Mouse (Mus musculus) spleen, postnatal 14 days (tissue): ENCODE results near the gene Stfa1.
"Not testable (repeated sequence)": the region's sequence is repeated elsewhere in the genome, so short reads cannot be mapped to it uniquely, and the experiment has no call there.

Experiments
- DNase-seq, 2 experiments: peaks; one replicate each; pipeline ENCODE4 v3.0.0; 2021 to 2022; ENCODE audit warnings: low spot score in 2 of 2

Stfa1 gene

DNA sequence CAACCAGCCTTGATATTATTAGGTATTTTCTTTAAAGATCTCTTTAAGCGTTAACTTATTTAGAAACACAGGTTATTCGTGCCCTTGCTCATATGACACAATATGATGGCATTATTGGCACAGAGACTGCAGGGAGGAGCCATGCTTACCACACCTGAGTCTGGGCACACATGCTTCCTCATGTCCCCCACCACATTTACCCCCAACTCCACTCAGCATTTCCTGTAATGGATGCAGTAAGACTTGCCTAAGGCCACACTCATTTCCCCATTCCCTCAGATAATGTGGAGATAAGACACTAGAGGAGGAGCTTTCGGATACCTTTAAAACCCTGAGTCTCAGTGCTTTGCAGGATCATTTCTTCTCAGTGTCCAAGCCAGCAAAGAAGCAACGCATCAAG lies at the start of gene Stfa1:
TSS of gene Stfa1 (plus strand) at position 156 of the 400 bp plus-strand sequence.
- not testable (repeated sequence) for DNase-seq

DNA sequence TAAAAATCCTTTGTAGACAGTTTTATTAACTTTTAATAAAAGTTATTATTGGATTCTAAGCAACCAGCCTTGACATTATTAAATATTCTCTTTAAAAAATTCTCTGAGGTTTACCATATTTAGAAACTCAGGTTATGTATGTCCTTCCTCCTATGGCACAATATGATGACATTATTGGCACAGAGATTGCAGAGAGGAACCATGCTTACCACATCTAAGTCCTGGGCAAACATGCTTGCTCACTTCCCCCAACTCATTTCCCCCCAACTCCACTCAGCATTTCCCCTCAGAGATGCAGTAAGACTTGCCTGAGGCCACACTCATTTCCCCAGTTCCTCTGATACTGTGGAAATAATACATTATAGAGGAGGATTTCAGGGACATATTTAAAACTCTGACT lies 16.2 kb upstream of the Stfa1 start:
- not testable (repeated sequence) for DNase-seq

DNA sequence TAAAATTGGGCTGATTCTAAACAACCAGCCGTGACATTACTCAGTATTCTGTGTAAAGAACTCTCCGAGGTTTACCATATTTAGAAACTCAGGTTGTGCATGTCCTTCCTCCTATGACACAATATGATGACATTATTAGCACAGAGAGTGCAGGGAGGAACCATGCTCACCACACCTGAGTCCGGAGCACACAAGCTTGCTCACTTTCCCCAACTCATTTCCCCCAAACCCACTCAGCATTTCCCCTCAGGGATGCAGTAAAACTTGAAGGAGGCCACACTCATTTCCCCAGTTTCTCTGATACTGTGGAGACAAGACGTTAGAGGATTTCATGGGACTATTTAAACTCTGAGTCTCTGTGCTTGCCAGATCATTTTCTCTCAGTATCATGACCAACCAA lies 12.4 kb downstream of the Stfa1 start:
- DNase-seq = no peak

DNA sequence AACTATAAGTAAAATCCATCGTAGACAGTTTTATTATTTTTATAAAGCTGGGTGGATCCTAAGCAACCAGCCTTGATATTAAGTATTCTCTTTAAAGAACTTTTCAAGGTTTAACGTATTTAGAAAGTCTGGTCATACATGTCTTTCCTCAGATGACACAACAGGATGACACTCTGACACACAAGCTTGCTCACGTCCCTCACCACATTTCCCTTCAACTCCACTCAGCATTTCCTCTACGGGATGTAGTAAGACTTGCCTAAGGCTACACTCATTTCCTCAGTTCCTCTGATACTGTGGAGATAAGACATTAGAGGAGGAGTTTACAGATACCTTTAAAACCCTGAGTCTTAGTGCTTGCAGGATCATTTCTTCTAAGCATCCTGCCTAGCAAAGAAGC lies 30.9 kb downstream of the Stfa1 start:
- no peak for DNase-seq

DNA sequence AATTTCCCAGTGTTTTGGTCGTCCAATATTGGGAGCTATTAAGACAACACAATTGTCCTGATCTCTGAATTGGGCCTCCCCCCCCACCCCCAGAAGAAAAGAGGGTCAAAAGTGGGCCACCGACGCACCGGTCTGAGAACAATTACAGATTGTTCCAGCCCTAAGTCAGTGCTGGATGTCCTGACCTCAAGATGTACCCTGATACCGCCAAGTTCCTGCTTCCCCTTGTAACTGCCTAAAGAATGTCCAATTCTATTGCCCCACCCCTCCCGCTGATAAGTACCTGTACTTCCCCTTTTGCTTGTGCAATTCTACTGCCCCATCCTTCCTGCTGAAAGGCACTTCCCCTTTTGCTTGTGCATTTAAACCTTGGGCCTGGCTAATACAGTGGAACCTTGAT lies 39.4 kb downstream of the Stfa1 start:
- not testable (repeated sequence) for DNase-seq

DNA sequence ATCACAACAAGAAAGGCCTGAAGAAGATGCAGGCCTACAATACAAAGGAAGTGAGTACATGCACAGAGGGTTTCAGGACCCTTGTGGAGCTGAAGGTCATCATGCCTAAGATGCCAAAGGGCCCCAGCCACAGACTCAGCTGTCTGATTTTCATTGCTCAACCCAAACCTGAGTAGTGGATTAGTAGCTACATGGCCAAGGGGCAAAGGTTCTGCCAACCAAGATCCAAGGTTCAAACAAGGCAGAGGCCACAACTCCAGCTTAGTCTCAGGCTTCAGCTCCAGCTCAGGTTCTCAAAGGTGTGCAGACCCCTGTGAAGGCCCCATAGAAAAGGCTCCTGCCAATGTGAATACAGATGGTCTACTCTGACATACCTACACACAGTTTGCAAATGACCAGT lies 42.5 kb downstream of the Stfa1 start:
- DNase-seq = no peak

DNA sequence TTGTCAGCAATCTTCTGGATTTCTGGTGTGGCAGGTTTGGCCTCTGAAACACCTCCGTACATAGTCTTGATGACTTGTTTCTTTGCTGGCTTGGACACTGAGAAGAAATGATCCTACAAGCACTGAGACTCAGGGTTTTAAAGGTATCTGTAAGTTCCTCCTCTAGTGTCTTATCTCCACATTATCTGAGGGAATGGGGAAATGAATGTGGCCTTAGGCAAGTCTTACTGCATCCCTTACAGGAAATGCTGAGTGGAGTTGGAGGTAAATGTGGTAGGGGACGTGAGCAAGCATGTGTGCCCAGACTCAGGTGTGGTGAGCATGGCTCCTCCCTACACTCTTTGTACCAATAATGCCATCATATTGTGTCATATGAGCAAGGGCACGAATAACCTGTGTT lies 57.5 kb downstream of the Stfa1 start, which contains the start of gene BC117090:
TSS of gene BC117090 (minus strand) at position 101 of the 400 bp plus-strand sequence.
- no peak for DNase-seq
